Mouse (Mus musculus): ENCODE measurements around the gene Rec114.

The Rec114 gene

GRCm38 (mm10) chr9:58665492-58665891 lies 78.3 kb downstream of the Rec114 start:
- no peak for DNase-seq (ENCODE audit: extremely low read depth, low read depth, low spot score)

- no peak for DNase-seq (ENCODE audit: extremely low read depth, low read depth, low spot score)
Measured at GRCm38 (mm10) chr9:58662791-58663190, 81.0 kb downstream of the Rec114 start.

GRCm38 (mm10) chr9:58662007-58662406 lies 81.8 kb downstream of the Rec114 start:
- DNase-seq (ENCODE audit: extremely low read depth, low read depth, low spot score) = no peak

- no peak for DNase-seq (ENCODE audit: extremely low read depth, low read depth, low spot score)
Measured at GRCm38 (mm10) chr9:58660673-58661072, 83.1 kb downstream of the Rec114 start.

- no peak for DNase-seq (ENCODE audit: extremely low read depth, low read depth, low spot score)
Measured at GRCm38 (mm10) chr9:58659989-58660388, 83.8 kb downstream of the Rec114 start.

- no peak for DNase-seq (ENCODE audit: extremely low read depth, low read depth, low spot score)
Measured at GRCm38 (mm10) chr9:58659331-58659730, 84.4 kb downstream of the Rec114 start.

- DNase-seq (ENCODE audit: extremely low read depth, low read depth, low spot score) = no peak
Measured at GRCm38 (mm10) chr9:58658596-58659309, 85.0 kb downstream of the Rec114 start.

GRCm38 (mm10) chr9:58657735-58658512 lies 85.8 kb downstream of the Rec114 start:
- no peak for DNase-seq (ENCODE audit: extremely low read depth, low read depth, low spot score)

GRCm38 (mm10) chr9:58656824-58657223 lies 86.9 kb downstream of the Rec114 start:
- no peak for DNase-seq (ENCODE audit: extremely low read depth, low read depth, low spot score)

GRCm38 (mm10) chr9:58656396-58656795 lies 87.4 kb downstream of the Rec114 start:
- no peak for DNase-seq (ENCODE audit: extremely low read depth, low read depth, low spot score)

GRCm38 (mm10) chr9:58654494-58654893 lies 89.3 kb downstream of the Rec114 start:
- DNase-seq (ENCODE audit: extremely low read depth, low read depth, low spot score) = no peak

- no peak for DNase-seq (ENCODE audit: extremely low read depth, low read depth, low spot score)
Measured at GRCm38 (mm10) chr9:58651993-58652392, 91.8 kb downstream of the Rec114 start.

GRCm38 (mm10) chr9:58649265-58649626 lies 94.5 kb downstream of the Rec114 start:
- no peak for DNase-seq (ENCODE audit: extremely low read depth, low read depth, low spot score)

GRCm38 (mm10) chr9:58648406-58649264 lies 95.1 kb downstream of the Rec114 start:
- DNase-seq (ENCODE audit: extremely low read depth, low read depth, low spot score) = no peak

GRCm38 (mm10) chr9:58630441-58630840 lies 113.3 kb downstream of the Rec114 start:
- no peak for DNase-seq (ENCODE audit: extremely low read depth, low read depth, low spot score)

- DNase-seq (ENCODE audit: extremely low read depth, low read depth, low spot score) = no peak
Measured at GRCm38 (mm10) chr9:58627197-58627596, 116.6 kb downstream of the Rec114 start.

- DNase-seq (ENCODE audit: extremely low read depth, low read depth, low spot score) = no peak
Measured at GRCm38 (mm10) chr9:58623009-58623408, 120.8 kb downstream of the Rec114 start.

- no peak for DNase-seq (ENCODE audit: extremely low read depth, low read depth, low spot score)
Measured at GRCm38 (mm10) chr9:58615064-58615938, 128.5 kb downstream of the Rec114 start.

- DNase-seq (ENCODE audit: extremely low read depth, low read depth, low spot score) = no peak
Measured at GRCm38 (mm10) chr9:58613790-58614189, 130.0 kb downstream of the Rec114 start.
